Mouse (Mus musculus): ENCODE data around the gene Cul3.
A peak's percentile ranks its signal among the peaks of the same experiment; 100 is the strongest.

The Cul3 gene

GRCm38 (mm10) chr1:80293307-80293706 lies 47.0 kb downstream of the Cul3 start:
- no peak for DNase-seq (ENCODE audit: low read depth)

GRCm38 (mm10) chr1:80278731-80279130 lies 61.5 kb downstream of the Cul3 start:
- DNase-seq (ENCODE audit: low read depth), result no peak

- no peak for DNase-seq (ENCODE audit: low read depth)
Measured at GRCm38 (mm10) chr1:80260443-80260842, 79.8 kb downstream of the Cul3 start.

GRCm38 (mm10) chr1:80258632-80259031 lies 81.6 kb downstream of the Cul3 start:
- DNase-seq (ENCODE audit: low read depth), result no peak

GRCm38 (mm10) chr1:80253309-80253708 lies 87.0 kb downstream of the Cul3 start:
- no peak for DNase-seq (ENCODE audit: low read depth)

GRCm38 (mm10) chr1:80250247-80250646 lies 90.0 kb downstream of the Cul3 start:
- no peak for DNase-seq (ENCODE audit: low read depth)

GRCm38 (mm10) chr1:80247131-80247530 lies 93.1 kb downstream of the Cul3 start:
- DNase-seq (ENCODE audit: low read depth), result no peak

- no peak for DNase-seq (ENCODE audit: low read depth)
Measured at GRCm38 (mm10) chr1:80244123-80244522, 96.2 kb downstream of the Cul3 start.

- no peak for DNase-seq (ENCODE audit: low read depth)
Measured at GRCm38 (mm10) chr1:80241579-80241978, 98.7 kb downstream of the Cul3 start.

GRCm38 (mm10) chr1:80240017-80240660 lies 100.1 kb downstream of the Cul3 start:
- DNase-seq (ENCODE audit: low read depth), result peak; percentile 36

GRCm38 (mm10) chr1:80239481-80239880 lies 100.8 kb downstream of the Cul3 start:
- DNase-seq (ENCODE audit: low read depth), result no peak

GRCm38 (mm10) chr1:80236951-80237702 lies 103.2 kb downstream of the Cul3 start:
- no peak for DNase-seq (ENCODE audit: low read depth)

- no peak for DNase-seq (ENCODE audit: low read depth)
Measured at GRCm38 (mm10) chr1:80236126-80236525, 104.2 kb downstream of the Cul3 start.

GRCm38 (mm10) chr1:80230612-80231011 lies 109.7 kb downstream of the Cul3 start:
- DNase-seq (ENCODE audit: low read depth), result no peak

- DNase-seq (ENCODE audit: low read depth), result peak; percentile 45
Measured at GRCm38 (mm10) chr1:80224839-80225412, 115.4 kb downstream of the Cul3 start.

- DNase-seq (ENCODE audit: low read depth), result peak; percentile 68
Measured at GRCm38 (mm10) chr1:80221151-80221550, 119.1 kb downstream of the Cul3 start.

GRCm38 (mm10) chr1:80218268-80218667 lies 122.0 kb downstream of the Cul3 start, which contains the start of gene Fam124b:
Gene Fam124b (minus strand): TSS chr1:80218473.
- no peak for DNase-seq (ENCODE audit: low read depth)

All from fibroblast of lung, adult 2 months (primary cell).